Mouse (Mus musculus) liver, adult 2 months (tissue): Measurements from ENCODE around the gene Htr1d. TPM values are rescaled to one million over a fixed set of nuclear protein-coding genes. Genes with fewer than 3 reads are reported as not detected.
A peak's percentile ranks its signal among the peaks of the same experiment; 100 is the strongest.

Experiments used
- DNase-seq: peaks from one replicate; pipeline ENCODE4 v3.0.0-alpha.2; 2011; ENCODE audit warnings: low read depth, low spot score; ENCODE audit errors: extremely low read depth
- H3K27ac ChIP-seq: fragments of 200-500 bp; replicated peaks from 2 replicates; pipeline ENCODE4 v1.5.1; 2012; ENCODE audit warnings: low read depth, mild to moderate bottlenecking, control low read depth, inconsistent platforms, low read length; ENCODE audit not compliant: insufficient read depth
- H3K27me3 ChIP-seq: fragments of 200-500 bp; 2 replicates; pipeline ENCODE4 v1.6.1; 2012; ENCODE audit warnings: mild to moderate bottlenecking, moderate library complexity, low read length, inconsistent platforms; ENCODE audit not compliant: control insufficient read depth, insufficient read depth
- H3K36me3 ChIP-seq: fragments of 200-500 bp; 2 replicates; pipeline ENCODE4 v1.6.1; 2012; ENCODE audit warnings: low read length, inconsistent platforms; ENCODE audit not compliant: control insufficient read depth, insufficient read depth
- H3K4me1 ChIP-seq: fragments of 200-500 bp; 2 replicates; pipeline ENCODE4 v1.6.1; 2011; ENCODE audit warnings: low read length; ENCODE audit not compliant: control insufficient read depth, insufficient read depth
- H3K4me3 ChIP-seq: fragments of 200-500 bp; 2 replicates; pipeline ENCODE4 v1.5.1; 2011; ENCODE audit warnings: low read depth, mild to moderate bottlenecking, control low read depth, low read length, moderate library complexity; ENCODE audit not compliant: insufficient read depth
- H3K79me2 ChIP-seq: fragments of 200-500 bp; 2 replicates; pipeline ENCODE4 v1.6.1; 2012; ENCODE audit warnings: inconsistent platforms, mild to moderate bottlenecking, low read length, moderate library complexity; ENCODE audit not compliant: control insufficient read depth, insufficient read depth
- H3K9ac ChIP-seq: fragments of 200-500 bp; 2 replicates; pipeline ENCODE4 v1.6.1; 2012; ENCODE audit warnings: low read depth, mild to moderate bottlenecking, control low read depth, inconsistent platforms, low read length
- CTCF ChIP-seq: fragments of 200-500 bp; IDR thresholded peaks from 2 replicates; pipeline ENCODE4 v1.5.1; 2011; ENCODE audit warnings: low read depth, low read length, control low read depth
- POLR2A ChIP-seq: fragments of 200-500 bp; IDR thresholded peaks from 2 replicates; pipeline ENCODE4 v1.6.1; 2011; ENCODE audit warnings: low read length, control low read depth; ENCODE audit not compliant: insufficient read depth; ENCODE audit errors: extremely low read depth
- WGBS: fragments of 180-500 bp; shearing (Covaris S2); methylation state at CpG from one replicate; pipeline ENCODE4 v1.1.7; 2018; 5-methylcytosine and 5-hydroxymethylcytosine counted together
- polyA plus RNA-seq: library from polyadenylated mRNA; depleted of rRNA; stranded (reverse); fragments of >200 nt; gene quantifications from 2 replicates; pipeline ENCODE4 v1.2.3, GENCODE M21; 2012
- total RNA-seq: library from RNA; depleted of rRNA; stranded (reverse); fragments of >200 nt; gene quantifications from 2 replicates; pipeline ENCODE4 v1.2.3, GENCODE M21; 2014

The Htr1d gene
- total and polyA plus RNA-seq, 2 experiments, result 0.82 TPM; not detected in 1

GRCm38 (mm10) chr4:136462086-136462838 lies 38.9 kb downstream of the Htr1d start, which contains the start of gene 6030445D17Rik:
Gene 6030445D17Rik, plus strand, starts transcription at chr4:136462250.
- DNase-seq, result peak; percentile 79

GRCm38 (mm10) chr4:136462839-136463178 lies 39.5 kb downstream of the Htr1d start:
- peak overlapping the region; percentile 89 for H3K9ac ChIP-seq
- peak overlapping the region; percentile 88 for H3K4me3 ChIP-seq
- peak overlapping the region; percentile 65 for H3K27ac ChIP-seq
- no peak for TF ChIP-seq CTCF
- no peak for TF ChIP-seq POLR2A
- peaks cover 4% of the 10 kb centered on the region; the same call in 1 of the 2 replicates for H3K4me1 ChIP-seq
- H3K27me3 ChIP-seq, result no peaks in the 10 kb centered on the region
- WGBS, result 23% methylated on average over 8 of the region's 8 CpGs
- no peak for DNase-seq
- H3K79me2 ChIP-seq, result no peaks in the 10 kb centered on the region
- no peaks in the 10 kb centered on the region for H3K36me3 ChIP-seq

More at GRCm38 (mm10) chr4:136462086-136462838, 38.9 kb downstream of the Htr1d start, which contains the start of gene 6030445D17Rik:
- Histone ChIP-seq H3K27ac (peak within 1 kb of the TSS; percentile 65), H3K36me3 (no peaks in the 10 kb centered on the region), H3K27me3 (no peaks in the 10 kb centered on the region), H3K4me1 (peaks cover 4% of the 10 kb centered on the region; the same call in 1 of the 2 replicates), H3K4me3 (peak within 1 kb of the TSS; percentile 88), H3K9ac (peak within 1 kb of the TSS; percentile 89), H3K79me2 (no peaks in the 10 kb centered on the region)
- TF ChIP-seq CTCF (no peak), POLR2A (no peak)
- 2% methylated on average over 63 of the region's 64 CpGs for WGBS

- Histone ChIP-seq H3K4me3 (peak overlapping the region; percentile 88; the same call in 1 of the 2 replicates), H3K4me1 (peaks cover 4% of the 10 kb centered on the region; the same call in 1 of the 2 replicates), H3K79me2 (no peaks in the 10 kb centered on the region), H3K36me3 (no peaks in the 10 kb centered on the region), H3K27me3 (no peaks in the 10 kb centered on the region), H3K9ac (peak overlapping the region; percentile 2; the same call in 1 of the 2 replicates), H3K27ac (0 out of 2 replicates have a peak overlapping the region, but pooled peaks have one; percentile 65)
- 72% methylated on average over 9 of the region's 9 CpGs for WGBS
- DNase-seq, result no peak
- TF ChIP-seq POLR2A (no peak), CTCF (no peak)
Observed at GRCm38 (mm10) chr4:136463436-136463835, 40.1 kb downstream of the Htr1d start.

- no peak for DNase-seq
- no peak for TF ChIP-seq POLR2A
- TF ChIP-seq CTCF, result no peak
- Histone ChIP-seq H3K9ac (no peak overlapping the region), H3K79me2 (0 out of 2 replicates have a peak, but pooled peaks cover 3% of the 10 kb centered on the region), H3K27me3 (no peaks in the 10 kb centered on the region), H3K4me1 (peaks cover 7% of the 10 kb centered on the region; the same call in 1 of the 2 replicates), H3K4me3 (no peak overlapping the region), H3K36me3 (no peaks in the 10 kb centered on the region), H3K27ac (peak overlapping the region; percentile 47)
- 62% methylated on average over 4 of the region's 4 CpGs for WGBS
Observed at GRCm38 (mm10) chr4:136466226-136466625, 42.9 kb downstream of the Htr1d start.

- Histone ChIP-seq H3K9ac (no peak overlapping the region), H3K4me1 (peaks cover 7% of the 10 kb centered on the region; the same call in 1 of the 2 replicates), H3K27me3 (no peaks in the 10 kb centered on the region), H3K79me2 (peaks cover 3% of the 10 kb centered on the region; the same call in 1 of the 2 replicates), H3K27ac (no peak overlapping the region), H3K4me3 (no peak overlapping the region), H3K36me3 (no peaks in the 10 kb centered on the region)
- 93% methylated on average over 14 of the region's 14 CpGs for WGBS
- TF ChIP-seq POLR2A, result no peak
- no peak for TF ChIP-seq CTCF
- no peak for DNase-seq
Observed at GRCm38 (mm10) chr4:136468553-136469327, 45.4 kb downstream of the Htr1d start.
